Mouse (Mus musculus) intestine, postnatal 0 days (tissue): ENCODE results near the gene Fance. TPM values are rescaled to one million over a fixed set of nuclear protein-coding genes. Genes with fewer than 3 reads are reported as not detected.

Experiments
- ATAC-seq: fragments of 200-750 bp; cut with Nextera tagmentation; 2 replicates; pipeline ENCODE4 v1.8.0; 2017; ENCODE audit warnings: mild to moderate bottlenecking, moderate TSS enrichment, moderate library complexity
- H3K27ac ChIP-seq: fragments of 300-500 bp; sonication (generic); 2 replicates; pipeline ENCODE4 v1.5.1; 2014; ENCODE audit warnings: mild to moderate bottlenecking, low read depth, low read length, moderate library complexity
- H3K27me3 ChIP-seq: fragments of 300-500 bp; sonication (generic); replicated peaks from 2 replicates; pipeline ENCODE4 v1.6.1; 2014; ENCODE audit warnings: low read length, mixed read lengths; ENCODE audit not compliant: control insufficient read depth, insufficient read depth
- H3K36me3 ChIP-seq: fragments of 300-500 bp; sonication (generic); 2 replicates; pipeline ENCODE4 v1.6.1; 2014; ENCODE audit warnings: mild to moderate bottlenecking, moderate library complexity; ENCODE audit not compliant: control insufficient read depth, insufficient read depth
- H3K4me1 ChIP-seq: fragments of 300-500 bp; sonication (generic); replicated peaks from 2 replicates; pipeline ENCODE4 v1.6.1; 2014; ENCODE audit warnings: antibody characterized with exemption, low read length, mixed read lengths; ENCODE audit not compliant: control insufficient read depth, insufficient read depth
- H3K4me2 ChIP-seq: fragments of 300-500 bp; sonication (generic); replicated peaks from 2 replicates; pipeline ENCODE4 v1.6.1; 2014; ENCODE audit warnings: low read depth, mild to moderate bottlenecking, moderate library complexity
- H3K4me3 ChIP-seq: fragments of 300-500 bp; sonication (generic); 2 replicates; pipeline ENCODE4 v1.5.1; 2014; ENCODE audit warnings: low read depth, low read length
- H3K9ac ChIP-seq: fragments of 300-500 bp; sonication (generic); 2 replicates; pipeline ENCODE4 v1.6.1; 2014; ENCODE audit warnings: mild to moderate bottlenecking, low read depth, low read length
- H3K9me3 ChIP-seq: fragments of 300-500 bp; sonication (generic); 2 replicates; pipeline ENCODE4 v1.6.1; 2016; ENCODE audit warnings: mixed run types; ENCODE audit not compliant: control insufficient read depth
- CTCF ChIP-seq: sonication (generic); IDR thresholded peaks from 2 replicates; pipeline ENCODE4 v1.5.1; 2016; ENCODE audit warnings: low read depth, mild to moderate bottlenecking, control low read depth, antibody characterized with exemption, moderate library complexity
- WGBS: fragments of 180-500 bp; shearing (Covaris S2); extraction: QIAGEN DNeasy Blood & Tissue Kit; methylation state at CpG from one replicate; pipeline ENCODE4 v1.1.7; 2014; 5-methylcytosine and 5-hydroxymethylcytosine counted together
- polyA plus RNA-seq: library from polyadenylated mRNA; unstranded; fragments of >200 nt; fragmentation: Nextera tagmentation; extraction: Ambion mirVana; gene quantifications from 2 replicates; pipeline ENCODE4 v1.2.1, GENCODE M21; 2015

Gene Fance
- polyA plus RNA-seq, 1 experiment from 2014 or later: 10.3 TPM

DNA sequence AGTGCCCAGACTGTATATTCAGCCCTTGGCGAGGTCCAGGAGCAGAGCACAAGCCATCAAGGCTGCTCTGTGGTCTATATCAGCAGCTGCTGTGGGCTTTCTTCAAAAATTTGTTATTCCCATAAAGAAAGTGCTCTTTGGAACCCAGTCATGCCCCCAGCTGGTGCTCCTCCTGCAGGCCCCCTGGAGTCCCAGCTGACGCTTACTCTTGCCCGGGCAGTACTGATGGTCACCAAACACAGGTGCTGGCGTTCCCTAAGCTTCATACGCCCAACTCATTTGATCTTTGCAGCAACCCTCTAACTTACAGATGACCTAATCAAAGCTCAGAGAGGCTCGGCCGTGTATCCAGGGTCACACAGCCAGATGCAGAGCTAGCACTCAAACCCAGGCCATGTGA lies 24.2 kb downstream of the Fance start:
- H3K36me3 ChIP-seq: peaks cover 58% of the 10 kb centered on the region; the same call in 1 of the 2 replicates
- no peak overlapping the region for H3K27ac ChIP-seq
- WGBS: 91% methylated on average over 7 of the region's 7 CpGs
- TF ChIP-seq CTCF: no peak
- no peaks in the 10 kb centered on the region for H3K9me3 ChIP-seq
- no peak overlapping the region for H3K9ac ChIP-seq
- no peak for ATAC-seq
- H3K4me1 ChIP-seq: peaks cover 19% of the 10 kb centered on the region; the same call in 1 of the 2 replicates
- H3K4me3 ChIP-seq: no peak overlapping the region
- H3K27me3 ChIP-seq: no peaks in the 10 kb centered on the region
- H3K4me2 ChIP-seq: no peak overlapping the region

DNA sequence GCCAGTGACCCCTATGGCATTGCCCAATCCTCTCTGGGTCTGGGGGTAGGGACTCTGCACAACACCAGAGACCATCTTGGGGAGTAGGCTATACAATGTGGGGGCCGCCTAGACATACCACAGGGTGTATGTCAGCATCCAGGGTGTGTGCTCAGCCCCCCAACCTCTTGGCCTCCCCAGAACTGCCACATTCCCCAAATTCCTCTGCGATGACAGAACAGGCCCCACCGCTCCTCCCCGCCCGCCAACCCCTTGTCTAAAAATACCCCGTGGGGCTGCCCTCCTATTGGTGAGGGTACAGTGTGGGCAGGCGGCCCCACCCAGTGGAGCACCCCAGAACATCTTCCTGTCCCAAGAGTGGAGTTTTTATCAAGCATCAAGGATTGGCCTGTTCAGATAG lies 27.3 kb downstream of the Fance start:
- Histone ChIP-seq H3K27ac (peak overlapping the region; percentile 21; the same call in 1 of the 2 replicates), H3K9ac (no peak overlapping the region; the same call in 1 of the 2 replicates), H3K4me2 (peak overlapping the region; percentile 55), H3K4me3 (no peak overlapping the region), H3K36me3 (peaks cover 33% of the 10 kb centered on the region; the same call in 1 of the 2 replicates), H3K4me1 (peaks cover 21% of the 10 kb centered on the region), H3K9me3 (no peaks in the 10 kb centered on the region), H3K27me3 (no peaks in the 10 kb centered on the region)
- peak; percentile 11; the same call in 1 of the 2 replicates for ATAC-seq
- no peak for TF ChIP-seq CTCF
- 56% methylated on average over 7 of the region's 7 CpGs for WGBS

DNA sequence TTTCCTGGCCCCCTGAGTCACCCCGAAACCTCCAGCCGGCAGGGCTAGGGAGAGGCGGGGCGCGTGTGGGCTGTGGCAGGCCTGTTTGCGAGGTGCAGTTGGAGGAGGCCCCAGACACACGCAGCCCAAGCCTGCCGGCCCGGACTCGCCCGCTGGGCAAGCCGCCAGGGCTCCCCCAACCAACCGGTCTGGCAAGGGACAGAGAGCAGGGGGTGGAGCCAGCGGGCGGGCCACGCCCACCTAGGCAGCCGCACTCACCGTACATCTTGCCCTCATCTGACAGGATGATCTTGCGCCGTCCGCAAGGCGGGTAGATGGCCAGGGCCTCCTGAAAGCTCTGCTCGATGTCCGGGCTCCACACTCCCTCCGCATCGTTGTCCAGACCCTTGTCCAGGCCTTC lies 27.8 kb downstream of the Fance start:
- ATAC-seq: peak; percentile 88
- Histone ChIP-seq H3K9me3 (no peaks in the 10 kb centered on the region), H3K4me1 (peaks cover 26% of the 10 kb centered on the region), H3K4me3 (no peak overlapping the region), H3K4me2 (peak overlapping the region; percentile 55), H3K36me3 (peaks cover 29% of the 10 kb centered on the region; the same call in 1 of the 2 replicates), H3K27ac (peak overlapping the region; percentile 30; the same call in 1 of the 2 replicates), H3K27me3 (no peaks in the 10 kb centered on the region), H3K9ac (peak overlapping the region; percentile 7; the same call in 1 of the 2 replicates)
- TF ChIP-seq CTCF: 0 out of 2 replicates have a peak, but pooled peaks have one; percentile 10
- 2% methylated on average over 26 of the region's 26 CpGs for WGBS

DNA sequence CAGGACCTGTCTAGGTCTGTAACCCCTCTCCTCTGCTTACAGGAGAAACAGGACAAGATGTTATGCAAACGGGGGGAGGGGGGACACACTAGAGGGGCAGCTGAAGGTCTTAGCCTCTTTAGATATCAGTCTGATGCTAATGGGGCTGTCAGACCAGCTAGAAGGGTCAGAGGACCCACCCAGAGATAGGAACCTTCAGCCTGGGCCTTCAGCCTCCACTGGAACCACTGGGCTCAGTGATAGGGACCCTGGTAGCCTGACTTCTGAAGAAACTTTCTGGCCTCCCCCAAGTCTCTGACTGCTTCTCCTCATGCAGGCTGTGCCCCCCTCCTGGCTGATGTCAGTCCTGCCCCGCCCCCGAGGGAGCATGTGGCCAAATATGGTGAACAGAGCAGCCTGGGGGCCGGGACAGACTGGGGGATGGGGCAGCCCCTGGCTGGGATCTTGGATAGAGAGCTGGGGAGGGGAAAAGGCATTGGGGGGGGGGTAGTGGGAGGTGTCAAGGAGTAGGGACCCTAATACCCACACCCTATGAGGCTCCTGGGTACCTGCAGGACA lies 30.8 kb downstream of the Fance start:
- no peak for ATAC-seq
- Histone ChIP-seq H3K9ac (no peak overlapping the region), H3K27ac (0 out of 2 replicates have a peak overlapping the region, but pooled peaks have one; percentile 73), H3K27me3 (no peaks in the 10 kb centered on the region), H3K4me3 (no peak overlapping the region), H3K9me3 (no peaks in the 10 kb centered on the region), H3K4me2 (no peak overlapping the region), H3K4me1 (peaks cover 26% of the 10 kb centered on the region), H3K36me3 (0 out of 2 replicates have a peak, but pooled peaks cover 7% of the 10 kb centered on the region)
- 40% methylated on average over 4 of the region's 4 CpGs for WGBS
- no peak for TF ChIP-seq CTCF

DNA sequence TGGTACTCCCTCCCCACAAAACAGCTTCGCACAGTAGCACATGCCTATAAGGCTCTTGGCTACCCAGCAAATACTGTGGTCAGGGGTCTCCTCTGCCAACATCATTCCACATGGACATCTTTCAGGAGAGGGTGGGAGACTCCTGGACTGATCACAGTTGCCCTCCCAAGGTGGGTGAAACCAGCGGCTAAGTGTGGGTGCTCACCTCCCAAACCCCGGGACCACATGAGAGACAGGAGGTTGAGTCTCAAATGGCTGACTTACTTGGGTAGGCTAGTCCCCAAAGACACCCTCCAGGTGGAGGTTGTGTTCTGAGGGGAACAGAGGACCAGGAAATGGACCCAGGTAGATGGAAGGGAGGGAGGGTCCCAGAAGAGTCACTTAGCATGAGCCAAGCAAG lies 31.4 kb downstream of the Fance start:
- Histone ChIP-seq H3K9me3 (no peaks in the 10 kb centered on the region), H3K4me1 (peaks cover 26% of the 10 kb centered on the region), H3K27ac (peak overlapping the region; percentile 73; the same call in 1 of the 2 replicates), H3K4me3 (no peak overlapping the region), H3K36me3 (0 out of 2 replicates have a peak, but pooled peaks cover 7% of the 10 kb centered on the region), H3K9ac (no peak overlapping the region), H3K4me2 (peak overlapping the region; percentile 54; the same call in 1 of the 2 replicates), H3K27me3 (no peaks in the 10 kb centered on the region)
- no peak for ATAC-seq
- 55% methylated on average over 3 of the region's 3 CpGs for WGBS
- no peak for TF ChIP-seq CTCF

DNA sequence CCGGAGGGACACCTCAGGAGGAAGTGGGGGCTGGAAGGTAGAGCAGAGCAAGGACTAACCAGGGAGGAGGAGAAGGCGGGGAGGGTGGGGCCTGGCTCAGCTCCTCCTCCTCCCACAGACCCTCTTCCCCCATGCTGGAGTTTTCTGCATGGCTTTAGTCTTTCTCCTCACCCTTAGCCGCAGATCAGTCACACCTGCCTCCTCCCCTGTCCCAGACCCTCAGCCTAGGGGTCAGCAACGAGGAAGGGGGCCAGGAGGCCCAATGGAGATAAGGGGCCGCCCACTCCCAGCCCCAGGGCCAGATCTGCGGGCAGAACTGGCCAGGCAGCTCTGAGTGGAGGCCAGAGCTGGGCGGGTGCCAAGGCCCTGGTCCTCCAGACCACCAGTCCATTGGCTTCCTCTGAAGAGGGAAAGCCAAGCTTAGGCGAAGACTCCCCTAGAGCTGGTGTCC lies 32.0 kb downstream of the Fance start:
- WGBS: 14% methylated on average over 8 of the region's 8 CpGs
- Histone ChIP-seq H3K9ac (0 out of 2 replicates have a peak overlapping the region, but pooled peaks have one; percentile 11), H3K4me1 (peaks cover 25% of the 10 kb centered on the region), H3K27me3 (no peaks in the 10 kb centered on the region), H3K4me2 (peak overlapping the region; percentile 54), H3K27ac (peak overlapping the region; percentile 73), H3K4me3 (no peak overlapping the region), H3K9me3 (no peaks in the 10 kb centered on the region), H3K36me3 (0 out of 2 replicates have a peak, but pooled peaks cover 4% of the 10 kb centered on the region)
- ATAC-seq: no peak
- no peak for TF ChIP-seq CTCF
